Mouse (Mus musculus) kidney, adult 18-20 months (tissue): ENCODE results near the gene Vmn1r208.
"Not testable (repeated sequence)": the region's sequence is repeated elsewhere in the genome, so short reads cannot be mapped to it uniquely, and the experiment has no call there.

Source experiments
- DNase-seq: peaks from one replicate; pipeline ENCODE4 v3.0.0; 2021

Gene Vmn1r208

DNA sequence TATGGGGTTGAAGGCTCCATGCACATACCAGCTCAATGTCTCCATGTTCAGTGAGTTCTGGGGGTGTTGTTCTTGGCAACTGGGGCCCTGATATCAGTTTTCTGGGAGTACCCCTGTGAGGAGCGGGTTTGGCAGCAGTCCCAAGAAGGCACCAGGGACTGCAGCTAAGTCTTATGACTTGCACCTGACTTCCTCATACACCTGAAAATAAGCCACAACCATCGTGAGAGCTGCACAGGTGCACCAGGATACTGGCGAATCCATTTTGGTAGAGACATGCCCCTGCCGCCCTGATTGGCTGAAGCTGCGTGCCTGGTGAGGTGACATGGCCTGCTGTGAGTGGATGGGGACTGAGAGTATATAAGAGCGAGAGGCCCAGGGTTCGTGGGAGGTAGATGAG lies at the start of gene Vmn1r208:
Gene Vmn1r208 (minus strand): TSS at position 101 of the 400 bp plus-strand sequence.
- not testable (repeated sequence) for DNase-seq

DNA sequence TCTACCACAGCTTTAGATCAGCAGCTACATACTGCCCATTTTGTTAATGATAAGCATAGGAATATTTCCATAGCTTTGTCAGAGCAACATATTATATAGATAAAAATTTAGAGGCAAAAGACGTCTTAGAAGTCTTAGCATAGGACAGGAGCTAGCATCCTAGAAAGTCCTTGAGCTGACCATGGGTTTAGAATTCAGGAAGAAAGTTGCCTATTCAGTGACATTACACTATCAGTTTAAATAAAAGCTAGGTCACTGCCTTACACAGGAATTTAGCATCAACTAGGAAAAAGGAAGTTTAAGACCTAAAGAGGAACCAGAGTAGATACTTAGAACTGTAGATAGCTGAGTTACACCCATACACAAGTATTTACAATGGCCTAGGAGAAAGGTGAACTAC lies 44.4 kb upstream of the Vmn1r208 start:
- not testable (repeated sequence) for DNase-seq

DNA sequence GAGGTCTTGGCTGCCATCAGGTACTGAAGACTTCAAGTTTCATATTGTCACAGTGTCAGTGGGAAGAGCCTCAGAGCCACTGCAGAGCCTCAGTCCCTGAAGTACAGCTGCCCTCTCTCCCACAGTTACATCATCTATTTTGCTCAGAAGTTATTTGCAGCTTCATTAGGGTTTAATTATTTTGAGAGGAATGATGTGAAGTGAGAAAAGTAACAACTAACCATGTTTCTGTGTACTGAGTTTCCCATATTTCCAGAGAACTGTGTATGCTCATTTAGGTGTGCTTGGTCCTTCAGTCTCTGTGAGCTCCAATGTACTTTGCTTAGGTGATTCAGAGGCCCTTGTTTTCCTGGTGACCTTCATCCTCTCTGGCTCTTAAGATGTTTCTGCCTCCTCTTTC lies 32.4 kb upstream of the Vmn1r208 start, which contains the start of gene Vmn1r209:
Gene Vmn1r209 (minus strand): TSS at position 101 of the 400 bp plus-strand sequence.
- DNase-seq, result not testable (repeated sequence)

DNA sequence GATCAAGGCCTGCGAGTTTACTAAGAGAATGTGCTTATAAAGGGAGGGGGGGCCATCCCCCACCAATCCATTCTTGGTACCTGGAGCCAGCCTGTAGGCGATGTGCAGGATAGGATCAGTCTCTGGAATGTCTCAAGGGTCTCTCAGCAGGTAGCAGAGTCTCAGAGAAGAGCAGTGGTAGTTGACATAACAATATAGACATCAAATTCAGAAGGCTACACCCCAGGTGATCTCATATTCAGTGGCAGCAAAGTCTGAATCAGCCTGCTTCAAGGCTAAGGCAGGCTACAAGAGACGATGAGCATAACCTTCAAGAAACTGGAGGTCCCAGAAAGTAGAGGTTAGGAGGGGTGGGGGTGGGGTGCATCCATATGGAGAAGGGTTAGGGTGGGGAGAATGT lies 10.9 kb upstream of the Vmn1r208 start:
- DNase-seq, result not testable (repeated sequence)

DNA sequence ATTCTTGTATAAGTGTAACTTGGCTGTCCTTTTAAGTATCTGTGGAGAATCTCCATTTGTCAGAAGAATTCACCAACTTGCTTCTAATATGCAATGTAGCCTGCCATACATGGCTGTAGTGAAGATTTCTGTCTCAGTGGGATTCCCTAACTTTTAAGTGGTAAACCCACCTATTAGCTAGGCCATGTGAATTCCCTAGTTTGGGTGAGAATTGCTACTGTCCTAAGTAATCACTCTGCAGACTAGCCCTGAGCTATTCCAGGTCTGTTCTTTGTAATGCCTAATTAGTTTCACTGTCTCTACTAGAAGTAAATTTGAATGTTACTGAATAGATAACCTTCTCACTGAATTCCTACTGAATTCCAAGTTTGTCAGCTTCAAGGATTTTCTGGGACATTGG lies 7.0 kb upstream of the Vmn1r208 start:
- not testable (repeated sequence) for DNase-seq

DNA sequence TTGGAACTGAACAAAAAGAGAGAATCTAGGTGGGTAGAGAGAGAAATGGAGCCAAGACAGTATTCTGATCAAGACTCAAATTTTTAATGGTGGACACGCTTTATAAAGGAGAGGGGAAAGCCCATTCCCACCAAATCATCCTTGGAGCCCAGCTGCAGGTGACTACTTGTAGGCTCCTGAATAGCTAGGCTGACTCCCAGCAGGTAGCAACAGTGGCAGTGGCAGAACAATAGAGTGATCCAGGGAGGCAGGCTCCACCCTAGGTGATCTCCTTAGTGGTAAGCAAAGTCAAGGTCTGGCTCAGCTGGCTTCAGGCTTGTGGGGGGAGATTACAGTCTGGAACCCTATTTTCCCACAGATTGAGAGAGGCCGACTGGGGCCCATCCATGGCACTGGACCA lies 5.6 kb downstream of the Vmn1r208 start:
- not testable (repeated sequence) for DNase-seq

DNA sequence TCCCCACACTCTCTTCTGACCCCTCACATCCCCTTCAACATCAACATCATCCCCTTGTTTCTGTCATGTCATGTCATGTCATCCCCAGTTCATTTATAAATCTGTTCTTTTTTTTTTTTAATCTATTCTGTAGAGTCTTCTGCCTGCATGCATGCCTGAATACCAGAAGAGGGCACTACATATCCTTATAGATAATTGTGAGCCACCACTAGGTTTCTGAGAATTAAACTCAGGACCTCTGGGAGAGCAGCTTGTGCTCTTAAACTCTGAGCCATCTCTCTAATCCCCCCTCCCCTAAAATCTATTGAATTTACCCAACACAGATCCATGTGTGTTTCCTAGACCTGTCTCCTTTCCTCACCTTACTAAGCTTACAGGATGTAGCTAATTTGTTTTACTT lies 29.7 kb downstream of the Vmn1r208 start:
- no peak for DNase-seq

DNA sequence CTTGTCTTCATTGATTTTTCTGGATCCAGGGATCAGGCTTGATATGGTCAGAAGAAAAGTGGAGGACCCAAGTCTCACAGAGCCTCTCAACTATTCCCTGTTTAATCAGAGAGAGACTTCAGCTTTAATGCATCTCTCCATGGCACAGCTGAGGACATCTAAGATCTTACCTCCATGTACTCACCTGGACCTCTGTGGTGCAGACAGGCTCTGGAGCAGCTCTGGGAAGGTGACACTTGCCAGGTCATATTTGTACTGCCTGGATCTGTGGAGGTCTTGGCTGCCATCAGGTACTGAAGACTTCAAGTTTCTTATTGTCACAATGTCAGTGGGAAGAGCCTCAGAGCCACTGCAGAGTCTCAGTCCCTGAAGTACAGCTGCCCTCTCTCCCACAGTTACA lies 47.7 kb downstream of the Vmn1r208 start, which contains the start of gene Vmn1r207-ps:
Gene Vmn1r207-ps (minus strand): TSS at position 101 of the 400 bp plus-strand sequence.
- DNase-seq, result not testable (repeated sequence)
